Mouse (Mus musculus) left cerebral cortex, postnatal 36 days (tissue): ENCODE results near the gene Rnf141. TPM values are rescaled to one million over a fixed set of nuclear protein-coding genes. Genes with fewer than 3 reads are reported as not detected.

Experiments used
- DNase-seq, 2 experiments: peaks; one replicate each; pipeline ENCODE4 v3.0.0; 2021 to 2022; ENCODE audit warnings: low spot score in 2 of 2, mixed read lengths in 1 of 2
- intact Hi-C: fragments of 180-260 bp; cut with DNase I; formaldehyde crosslinking; loops from one replicate; pipeline ENCODE4 v1.15.1; 2025
- total RNA-seq, 2 experiments: library from RNA; stranded (reverse); gene quantifications; 2 replicates each; pipeline ENCODE4 v1.2.3; 2021

Rnf141 gene
- 10 to 100 TPM; 70.1 to 79.3 TPM for total RNA-seq

DNA sequence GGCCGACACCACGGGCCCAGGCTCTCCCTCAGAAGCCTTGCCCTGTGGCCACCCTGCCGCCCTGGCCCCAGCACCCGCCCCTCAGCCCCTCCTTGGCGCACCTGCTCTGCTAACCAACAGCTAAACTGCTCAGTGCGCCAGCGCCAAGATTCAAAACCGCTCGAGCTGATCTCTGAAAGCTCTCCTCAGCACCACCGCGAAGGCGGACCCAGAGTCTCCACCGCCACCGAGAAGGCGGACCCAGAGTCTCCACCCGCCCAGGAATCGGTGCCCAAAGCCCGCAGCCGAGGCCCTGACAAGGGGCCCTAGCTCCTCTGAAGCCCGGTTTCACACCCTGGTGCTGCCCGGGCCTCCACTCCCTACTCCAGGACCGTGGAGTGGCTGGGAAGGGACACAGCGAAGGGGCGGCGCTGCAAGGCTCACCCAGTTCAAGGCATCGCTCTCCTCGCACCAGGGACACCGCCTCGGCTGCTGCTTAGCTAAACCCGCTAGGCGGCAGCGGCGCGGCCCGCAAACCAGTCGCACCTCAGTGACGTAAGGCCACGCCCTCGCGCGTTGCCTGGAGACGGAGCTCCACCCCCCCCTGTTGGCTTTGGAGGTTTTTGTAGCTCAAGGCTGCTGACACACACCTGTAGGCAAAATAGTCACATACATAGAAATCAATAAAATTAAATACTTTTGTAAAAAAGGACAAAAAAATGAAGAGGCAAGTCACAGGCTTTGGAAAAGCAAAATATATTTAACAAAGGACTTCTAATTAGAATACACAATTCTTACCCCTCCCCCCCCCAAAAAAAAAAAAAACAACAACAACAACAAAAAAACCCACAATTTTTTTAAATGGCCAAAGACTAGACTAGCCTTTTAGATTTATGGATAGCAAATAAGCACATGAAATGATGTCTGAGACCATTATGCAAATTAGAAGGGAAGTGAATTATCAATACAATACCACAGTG lies at the start of gene Rnf141:
Gene Rnf141 (minus strand): TSS at position 542 of the 959 bp plus-strand sequence.
- intact Hi-C loops: no loop called here
- DNase-seq: peak; percentile 92 to 93

DNA sequence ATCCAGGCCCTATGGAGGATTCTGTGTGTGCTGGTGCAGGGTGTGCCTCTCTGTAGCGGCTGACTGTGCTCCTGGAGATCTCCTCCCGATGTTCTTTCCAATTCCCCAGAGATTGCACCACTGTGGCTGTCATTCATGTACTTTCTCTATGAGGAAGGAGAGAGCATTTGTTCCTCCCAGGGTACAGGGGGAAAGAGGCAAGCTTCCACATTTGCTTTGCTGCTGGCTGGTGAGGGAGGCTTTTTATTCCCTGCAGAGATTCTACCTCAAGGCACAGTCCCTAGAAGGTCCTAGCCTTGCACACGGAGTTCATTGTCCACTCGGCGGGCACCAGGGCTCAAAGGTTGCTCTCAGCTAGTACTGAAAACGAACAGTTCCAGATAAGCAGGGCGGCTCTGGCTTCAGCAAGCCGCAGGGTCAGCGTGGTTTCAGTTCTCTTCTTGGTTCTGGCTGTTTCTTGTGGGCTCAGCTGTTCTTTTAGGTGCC lies 47.3 kb upstream of the Rnf141 start:
- intact Hi-C loops: no loop called here
- peak in 1 of 2 experiments; percentile 21 for DNase-seq

DNA sequence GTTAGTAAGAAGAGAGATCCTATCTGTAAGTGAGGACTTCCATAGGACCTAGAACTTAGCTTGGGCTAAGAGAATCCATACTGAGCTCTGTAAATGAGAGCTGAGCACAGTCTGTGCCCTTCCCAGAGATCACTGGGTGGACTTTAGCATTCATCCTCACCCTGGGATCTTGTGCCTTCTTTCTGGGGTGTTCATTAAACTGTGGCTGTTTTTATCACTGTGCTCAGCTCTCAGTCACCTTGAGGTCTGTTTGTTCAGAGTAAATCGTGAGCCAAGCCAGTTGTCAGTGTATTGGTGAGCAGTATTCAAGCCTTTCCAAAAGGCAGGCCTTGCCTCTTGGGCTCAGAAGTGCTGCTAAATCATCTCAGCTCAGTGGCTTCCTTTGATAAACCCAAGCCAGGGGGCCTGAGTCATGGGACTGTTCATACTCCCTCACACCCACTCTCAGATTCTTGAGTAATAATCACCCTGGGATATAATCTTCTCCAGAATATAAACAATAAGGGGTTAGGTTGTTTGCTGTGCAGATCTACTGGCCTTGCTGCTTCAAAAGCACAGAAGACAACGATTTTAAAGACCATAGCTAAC lies 37.6 kb upstream of the Rnf141 start:
- intact Hi-C loops: no loop called here
- no peak for DNase-seq

DNA sequence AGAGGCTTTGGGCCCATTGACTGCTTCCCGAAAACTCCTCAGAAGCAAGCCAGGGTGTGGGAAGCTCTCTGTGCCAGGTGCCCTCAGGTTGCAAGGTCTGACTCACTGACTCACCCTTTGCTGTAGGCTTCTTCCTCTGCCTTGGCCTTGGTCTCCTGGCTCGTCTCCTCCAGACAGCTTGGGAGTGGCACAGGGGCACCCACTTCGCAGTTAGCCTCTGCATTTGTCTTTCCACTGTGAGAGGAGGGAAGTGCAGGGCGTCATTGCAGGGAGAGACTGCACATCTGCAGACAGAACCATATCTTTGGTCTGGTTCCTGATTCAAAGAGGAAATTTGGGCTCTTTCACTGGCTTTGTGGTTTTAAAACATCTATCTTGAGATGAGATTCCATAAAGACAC lies 33.8 kb upstream of the Rnf141 start:
- intact Hi-C loops: no loop called here
- no peak for DNase-seq

DNA sequence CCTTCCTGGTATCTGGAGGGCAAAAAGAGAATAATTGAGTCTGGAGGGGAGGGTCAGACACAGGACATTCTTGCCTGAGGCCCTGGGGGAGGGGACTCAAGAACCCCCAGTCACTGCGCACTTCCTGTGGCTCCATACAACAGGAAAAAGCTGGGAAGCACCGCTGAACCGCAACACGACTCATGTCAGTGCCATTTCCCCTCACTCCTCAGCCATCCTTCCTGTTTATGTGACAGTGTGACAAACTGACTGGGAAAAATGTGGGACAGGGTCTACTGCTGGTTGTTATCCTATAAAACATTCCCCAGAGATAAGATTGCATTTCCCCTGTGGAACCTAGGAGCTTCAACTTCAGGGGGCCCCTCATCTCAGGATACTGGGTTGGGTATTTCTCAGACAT lies 32.7 kb upstream of the Rnf141 start:
- intact Hi-C loops: no loop called here
- DNase-seq: no peak

DNA sequence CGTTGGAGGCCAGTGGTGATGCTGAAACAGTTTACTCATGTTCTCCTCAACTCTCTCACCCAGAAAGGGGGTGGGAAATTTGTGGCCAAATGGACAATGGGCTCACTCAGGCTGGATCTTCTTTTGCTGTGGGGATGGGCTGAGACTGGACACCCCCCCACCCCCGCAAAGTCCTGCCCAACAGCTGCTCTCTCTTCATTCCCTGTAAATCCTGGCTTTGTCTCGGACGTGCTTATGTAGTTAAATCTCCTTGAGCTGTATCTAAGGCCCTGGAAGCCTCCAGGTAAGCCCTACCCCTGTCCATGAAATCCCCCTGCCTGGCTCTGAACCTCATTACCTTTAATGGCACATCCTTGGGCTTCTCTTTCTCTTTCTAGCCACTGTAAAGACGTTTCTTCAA lies 24.6 kb upstream of the Rnf141 start:
- intact Hi-C loops: no loop called here
- DNase-seq: no peak

DNA sequence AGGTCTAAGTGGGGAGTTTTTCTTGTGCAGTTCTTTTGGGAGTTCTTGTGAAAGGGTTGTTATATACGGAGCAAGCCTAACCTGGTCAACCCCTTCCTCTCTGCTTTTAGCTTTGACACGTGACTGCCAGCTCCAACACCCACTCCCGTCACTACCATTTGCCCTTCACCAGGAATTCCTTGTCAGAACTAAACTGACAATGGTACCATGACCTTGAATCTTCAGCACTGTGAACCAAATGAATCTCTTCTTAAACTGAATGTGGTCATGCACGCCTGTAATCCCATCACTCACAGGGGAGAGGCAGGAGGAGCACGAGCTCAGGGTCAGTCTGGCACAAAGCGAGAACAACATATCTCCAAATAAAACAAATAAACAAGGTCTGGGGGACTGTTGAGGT lies 22.9 kb upstream of the Rnf141 start:
- no peak for DNase-seq

DNA sequence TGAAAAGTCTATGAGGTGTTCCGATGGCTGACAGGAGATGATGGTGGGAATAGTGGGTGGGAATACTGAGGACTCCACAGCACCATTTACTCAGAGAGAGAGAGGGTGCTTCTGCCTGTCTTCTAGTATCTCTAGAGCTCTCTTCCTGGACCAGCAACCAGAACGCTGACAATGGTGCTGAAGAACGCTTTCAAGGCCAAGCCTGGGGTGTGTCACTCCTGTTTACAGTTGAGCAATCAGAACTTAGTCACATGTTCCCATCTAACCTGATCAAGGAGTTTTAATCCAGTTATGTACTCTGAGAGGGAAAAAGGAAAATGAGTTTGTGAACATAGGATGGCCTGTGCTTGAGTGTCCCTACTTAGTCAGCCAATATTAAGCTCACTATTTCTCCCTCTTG lies 21.8 kb upstream of the Rnf141 start:
- intact Hi-C loops: no loop called here
- DNase-seq: no peak

More for the DNA sequence above, 22.9 kb upstream of the Rnf141 start:
- intact Hi-C loops: no loop called here

DNA sequence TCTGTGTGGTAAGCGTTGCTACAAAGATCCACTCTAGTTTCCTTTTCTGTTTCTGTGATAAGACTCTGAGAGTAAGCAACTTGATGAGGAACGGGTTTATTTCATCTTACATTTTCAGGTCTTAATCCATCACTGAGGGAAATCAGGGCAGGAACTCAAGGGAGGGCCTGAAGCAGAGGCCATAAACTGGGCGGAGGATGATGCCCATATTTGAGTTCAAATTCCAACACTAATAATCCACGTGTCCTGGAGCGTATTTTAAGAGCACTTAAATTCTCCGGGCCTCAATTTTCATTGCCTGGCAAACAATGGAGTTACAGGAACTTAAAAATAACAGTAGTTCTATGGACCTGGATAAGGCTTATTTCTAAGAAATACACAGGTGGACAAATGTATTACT lies 21.3 kb upstream of the Rnf141 start:
- DNase-seq: no peak
- intact Hi-C loops: no loop called here

DNA sequence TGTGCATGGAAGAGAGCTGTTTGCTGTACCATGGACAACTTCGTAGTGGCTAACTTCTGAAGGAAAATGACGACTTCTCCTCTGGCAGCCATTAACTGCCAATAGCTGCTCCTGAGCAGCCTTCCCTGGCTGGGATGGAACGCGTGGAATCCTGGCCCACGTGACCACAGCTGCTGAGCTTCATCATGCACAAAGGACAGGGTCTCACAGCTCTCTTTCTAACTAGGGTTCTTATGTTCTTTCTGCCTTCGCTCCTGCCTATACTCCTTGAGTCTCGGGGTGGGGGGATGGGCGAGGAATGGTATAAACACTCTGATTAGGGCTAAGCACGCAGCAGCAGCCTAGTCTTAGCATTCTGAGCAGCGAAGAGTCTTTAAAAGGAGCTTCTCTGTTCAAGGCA lies 20.8 kb upstream of the Rnf141 start:
- intact Hi-C loops: no loop called here
- no peak for DNase-seq

DNA sequence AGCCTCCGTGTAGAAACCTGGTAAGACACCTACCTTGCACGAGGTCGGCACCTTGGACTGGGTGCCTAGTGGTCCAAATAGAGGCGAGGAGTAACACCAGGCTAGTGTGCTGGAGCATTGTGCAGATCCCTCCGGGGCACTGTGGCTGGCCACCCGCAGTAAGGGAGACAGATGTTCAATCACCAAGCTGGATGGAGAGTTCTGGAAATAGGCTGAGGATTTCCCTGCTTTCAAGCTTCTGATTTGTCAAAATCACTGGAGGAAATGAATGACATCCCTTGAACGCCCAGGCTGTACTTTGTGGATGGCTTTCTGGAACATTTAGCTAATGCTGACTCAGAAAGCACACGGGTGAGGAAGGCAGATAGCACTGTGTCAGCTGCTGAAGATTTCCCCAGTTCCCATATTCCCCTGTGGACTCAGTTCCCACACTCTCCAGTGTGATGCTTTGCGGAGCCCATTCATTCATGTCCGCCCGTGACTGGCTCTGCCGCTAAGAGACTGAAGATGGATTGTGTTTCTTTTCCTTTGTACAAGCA lies 18.6 kb upstream of the Rnf141 start, which contains the start of gene Lyve1:
Gene Lyve1 (minus strand): TSS at position 489 of the 539 bp plus-strand sequence.
- intact Hi-C loops: no loop called here

DNA sequence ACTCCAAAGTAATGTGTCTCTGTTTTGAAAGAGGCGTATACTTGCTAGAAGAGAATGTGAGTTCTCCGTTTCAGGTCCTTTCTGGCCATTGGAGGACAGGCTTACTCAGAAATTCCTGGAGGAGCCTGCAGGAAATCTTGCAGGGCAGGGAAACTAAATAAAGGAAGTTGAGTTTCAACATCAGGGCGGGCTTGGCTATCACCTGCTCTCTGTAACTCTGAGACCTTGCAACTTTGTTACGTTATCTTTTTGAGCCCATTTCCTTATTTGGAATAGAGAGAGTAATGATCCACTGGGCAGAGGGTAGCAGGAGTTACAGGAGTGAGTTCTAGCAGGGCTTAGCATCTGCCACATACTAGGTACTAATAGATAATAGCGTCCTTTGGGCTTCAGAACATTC lies 15.9 kb upstream of the Rnf141 start:
- DNase-seq: no peak
- intact Hi-C loops: no loop called here

More for the DNA sequence above, 18.6 kb upstream of the Rnf141 start, which contains the start of gene Lyve1:
- DNase-seq: no peak

DNA sequence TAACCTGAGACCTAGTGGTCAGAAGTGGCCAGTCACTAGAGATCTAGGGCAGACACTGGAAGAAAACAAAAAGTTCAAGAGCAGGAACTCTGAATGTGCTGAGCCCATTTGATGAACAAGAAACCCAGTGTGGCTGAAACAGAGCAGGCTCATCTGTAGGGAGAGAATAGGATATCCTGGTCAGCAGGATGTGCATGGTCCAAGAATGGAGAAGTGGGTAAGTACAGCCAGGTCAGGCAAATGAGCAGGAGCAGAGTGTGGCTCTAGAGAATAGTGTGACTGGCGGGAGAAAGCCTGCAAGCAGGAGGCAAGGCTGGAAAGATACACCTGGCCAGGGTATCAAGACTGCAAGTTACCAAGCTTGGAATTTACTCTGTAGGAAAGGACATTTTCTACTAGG lies 11.3 kb upstream of the Rnf141 start:
- DNase-seq: no peak
- intact Hi-C loops: no loop called here

DNA sequence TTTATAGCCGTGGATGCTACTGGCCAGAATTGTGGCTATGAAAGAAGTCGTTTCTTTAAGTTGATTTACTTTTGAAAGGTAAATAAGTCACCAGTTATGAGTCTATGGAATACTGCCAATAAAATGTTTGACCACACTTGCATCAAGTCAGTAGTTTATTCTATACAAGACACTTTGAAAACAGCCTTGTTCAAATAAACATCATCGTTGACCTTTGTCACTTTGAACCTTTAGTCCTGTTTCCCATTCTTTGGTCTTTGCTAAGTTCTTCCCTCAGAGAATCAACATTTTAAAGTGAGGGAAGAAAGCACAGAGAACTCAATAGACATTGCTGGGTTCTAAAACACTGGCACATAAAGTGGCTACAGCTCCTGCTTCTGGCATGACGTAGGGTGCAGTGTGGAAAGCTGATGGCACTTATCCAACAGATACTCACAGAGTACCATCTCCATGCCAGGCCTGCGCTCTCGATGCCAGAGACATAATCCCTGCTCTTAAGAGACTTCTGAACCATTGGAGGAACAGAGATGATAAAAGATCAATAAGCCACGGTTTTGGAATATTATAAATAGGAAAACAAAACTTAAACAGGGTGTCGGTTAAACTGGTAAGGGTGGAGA lies 10.8 kb upstream of the Rnf141 start:
- intact Hi-C loops: no loop called here
- no peak for DNase-seq

DNA sequence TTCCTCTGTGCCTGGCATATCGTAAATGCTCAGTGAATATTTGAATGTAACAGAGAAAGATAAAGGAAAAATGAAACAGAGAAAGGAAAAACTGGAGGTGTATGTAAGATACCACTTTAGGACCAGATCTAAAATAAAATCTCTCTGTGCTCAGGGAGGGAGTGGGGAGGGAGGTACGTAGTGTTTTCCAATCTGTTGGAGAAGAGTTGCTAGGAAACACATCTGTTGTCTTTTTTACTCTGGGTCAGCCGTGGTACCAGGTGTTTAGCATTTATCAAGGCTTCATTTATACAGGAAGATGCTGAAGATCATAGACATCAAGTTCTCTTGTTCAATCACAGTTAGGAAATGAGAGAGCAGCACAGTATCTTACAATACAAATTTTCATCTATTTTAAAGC lies 10.3 kb upstream of the Rnf141 start:
- intact Hi-C loops: no loop called here
- no peak for DNase-seq

DNA sequence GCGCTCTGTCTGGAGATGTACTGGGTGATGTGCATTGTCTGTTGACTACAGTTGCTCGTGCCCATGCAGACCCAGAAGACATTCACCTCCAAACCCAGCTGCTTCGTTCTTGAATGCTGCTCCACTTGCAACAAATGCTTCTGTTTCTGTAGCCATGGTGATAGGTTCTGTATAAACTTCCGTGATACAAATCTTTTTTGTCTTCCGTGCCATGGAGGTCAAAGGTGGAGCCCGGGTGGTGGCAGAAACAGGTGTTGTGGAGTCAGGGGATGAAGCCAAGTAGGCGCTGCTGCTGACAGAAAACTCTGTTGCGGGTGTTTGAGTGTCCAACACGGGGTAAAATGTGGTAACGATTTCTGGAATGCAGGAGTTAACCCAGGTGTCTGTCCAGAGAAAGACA lies 9.4 kb upstream of the Rnf141 start:
- intact Hi-C loops: no loop called here
- DNase-seq: no peak

DNA sequence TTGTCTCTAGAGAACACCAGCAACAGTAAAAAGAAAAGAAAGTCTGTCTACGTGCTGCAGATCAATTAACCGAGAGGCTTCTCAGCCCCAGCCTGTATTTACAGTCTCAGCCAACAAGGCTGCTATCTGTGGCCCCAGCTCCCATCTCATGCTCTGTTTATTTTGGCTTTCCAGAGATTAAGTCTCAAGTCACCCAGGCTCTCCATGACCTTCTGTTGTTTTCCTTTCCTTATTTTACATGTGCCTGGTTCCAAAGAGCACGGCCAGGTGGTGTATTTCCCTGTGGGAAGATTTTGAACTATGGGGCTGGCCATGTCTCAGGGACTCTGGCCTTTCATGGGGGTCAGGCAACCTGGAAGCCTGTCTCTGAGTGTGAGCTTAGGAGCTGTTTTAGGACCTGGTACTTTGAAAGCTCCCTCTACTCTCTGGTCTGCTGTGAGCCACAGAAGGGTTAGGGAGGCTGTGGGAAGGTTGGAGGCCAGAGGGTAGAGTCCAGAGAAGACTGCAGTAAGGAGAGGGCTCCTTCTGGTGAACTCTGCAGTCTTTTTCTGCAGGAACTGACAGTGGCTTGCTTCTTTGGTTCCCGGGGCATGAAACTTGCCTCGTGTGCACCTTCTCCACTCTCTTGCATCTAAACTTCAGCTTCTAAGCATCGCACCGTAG lies 7.4 kb upstream of the Rnf141 start:
- intact Hi-C loops: no loop called here
- DNase-seq: no peak

DNA sequence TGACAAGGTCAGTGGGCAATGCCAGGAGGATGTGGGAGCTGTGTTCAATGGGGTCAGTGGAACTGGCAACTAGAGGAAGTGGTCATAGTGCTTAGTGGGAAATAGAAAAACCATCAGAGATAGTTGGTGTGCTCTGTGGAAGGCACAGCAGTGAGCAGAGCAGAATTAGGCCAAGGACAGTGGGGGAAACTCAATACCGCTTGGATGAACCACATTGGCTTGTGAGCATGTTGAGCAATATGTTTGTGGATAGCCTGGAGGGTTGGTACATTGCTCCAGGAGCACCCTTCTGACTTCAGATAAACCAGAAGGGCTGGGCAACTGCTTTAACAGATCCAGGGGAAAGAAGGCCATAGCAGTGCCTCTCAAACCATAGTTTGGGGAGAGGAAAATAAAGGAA lies 4.1 kb upstream of the Rnf141 start:
- intact Hi-C loops: no loop called here
- DNase-seq: no peak

DNA sequence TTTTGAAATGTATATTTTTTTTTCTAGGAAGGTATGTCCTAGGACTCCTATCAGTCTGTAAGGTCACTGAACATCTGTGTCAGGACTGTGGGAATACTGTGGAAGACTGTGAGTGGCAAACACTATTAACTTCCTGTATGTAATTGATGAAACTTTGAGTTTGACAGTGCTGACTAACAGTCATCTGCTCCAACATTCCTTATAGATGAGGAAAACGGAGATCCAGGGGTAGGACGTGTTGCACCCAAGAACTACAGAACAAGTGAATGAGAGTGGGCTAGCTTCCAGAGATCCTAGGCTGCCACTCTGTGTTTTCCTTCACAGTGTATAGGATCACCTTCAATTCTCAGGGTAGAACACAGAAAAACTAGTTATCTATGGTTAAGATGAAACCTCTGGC lies 3.1 kb upstream of the Rnf141 start:
- DNase-seq: no peak
- intact Hi-C loops: no loop called here

DNA sequence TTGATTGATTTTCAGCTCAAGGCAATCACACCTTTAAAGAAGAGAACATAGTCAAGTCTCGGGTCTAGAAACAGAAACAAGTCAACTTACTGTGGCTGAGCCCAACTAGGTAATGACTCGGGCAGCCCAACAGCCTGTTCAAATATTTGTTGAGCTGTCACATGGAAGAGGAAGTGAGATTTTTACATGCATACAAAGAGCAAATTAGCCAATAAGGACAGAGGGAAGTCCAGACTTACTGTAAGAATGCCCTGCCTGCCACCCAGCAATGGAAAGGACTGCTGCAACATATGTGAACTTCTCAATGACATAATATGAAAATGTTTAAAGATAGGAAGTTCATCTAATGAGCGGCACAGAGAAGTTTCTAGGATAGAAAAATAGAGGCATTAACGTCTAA lies 3.9 kb downstream of the Rnf141 start:
- intact Hi-C loops: no loop called here
- DNase-seq: no peak
